Mouse (Mus musculus) heart, embryonic 13.5 days (tissue): ENCODE data around the gene Meaf6. TPM values are rescaled to one million over a fixed set of nuclear protein-coding genes. Genes with fewer than 3 reads are reported as not detected.

Source experiments
- ATAC-seq: fragments of 200-750 bp; cut with Nextera tagmentation; 2 replicates; pipeline ENCODE4 v1.8.0; 2017; ENCODE audit warnings: moderate TSS enrichment; ENCODE audit not compliant: insufficient number of reproducible peaks, low FRiP score, low TSS enrichment; ENCODE audit errors: extremely low read depth
- H3K27ac ChIP-seq: fragments of 300-500 bp; sonication (generic); replicated peaks from 2 replicates; pipeline ENCODE4 v1.5.1; 2015; ENCODE audit warnings: moderate library complexity, mild to moderate bottlenecking, inconsistent platforms
- H3K27me3 ChIP-seq: fragments of 300-500 bp; sonication (generic); replicated peaks from 2 replicates; pipeline ENCODE4 v1.6.1; 2015; ENCODE audit warnings: mild to moderate bottlenecking, inconsistent platforms
- H3K36me3 ChIP-seq: fragments of 300-500 bp; sonication (generic); 2 replicates; pipeline ENCODE4 v1.6.1; 2015; ENCODE audit warnings: mild to moderate bottlenecking, inconsistent platforms
- H3K4me1 ChIP-seq: fragments of 300-500 bp; sonication (generic); 2 replicates; pipeline ENCODE4 v1.6.1; 2015; ENCODE audit warnings: inconsistent platforms
- H3K4me2 ChIP-seq: fragments of 300-500 bp; sonication (generic); 2 replicates; pipeline ENCODE4 v1.6.1; 2015; ENCODE audit warnings: inconsistent platforms, mild to moderate bottlenecking, moderate library complexity
- H3K4me3 ChIP-seq: fragments of 300-500 bp; sonication (generic); 2 replicates; pipeline ENCODE4 v1.5.1; 2015; ENCODE audit warnings: moderate library complexity, mild to moderate bottlenecking, inconsistent platforms
- H3K9ac ChIP-seq: fragments of 300-500 bp; sonication (generic); 2 replicates; pipeline ENCODE4 v1.6.1; 2015; ENCODE audit warnings: inconsistent platforms, mild to moderate bottlenecking, moderate library complexity
- H3K9me3 ChIP-seq: fragments of 300-500 bp; sonication (generic); 2 replicates; pipeline ENCODE4 v1.6.1; 2016; ENCODE audit warnings: inconsistent platforms
- WGBS: fragments of 180-500 bp; shearing (Covaris S2); methylation state at CpG from one replicate; pipeline ENCODE4 v1.1.7; 2015; ENCODE audit warnings: mixed read lengths; 5-methylcytosine and 5-hydroxymethylcytosine counted together
- polyA plus RNA-seq: library from polyadenylated mRNA; unstranded; fragments of >200 nt; fragmentation: Nextera tagmentation; extraction: Ambion mirVana; gene quantifications from 2 replicates; pipeline ENCODE4 v1.2.1, GENCODE M21; 2015

Meaf6 gene
- polyA plus RNA-seq = 42.6 and 43.3 TPM in 2 replicates

DNA sequence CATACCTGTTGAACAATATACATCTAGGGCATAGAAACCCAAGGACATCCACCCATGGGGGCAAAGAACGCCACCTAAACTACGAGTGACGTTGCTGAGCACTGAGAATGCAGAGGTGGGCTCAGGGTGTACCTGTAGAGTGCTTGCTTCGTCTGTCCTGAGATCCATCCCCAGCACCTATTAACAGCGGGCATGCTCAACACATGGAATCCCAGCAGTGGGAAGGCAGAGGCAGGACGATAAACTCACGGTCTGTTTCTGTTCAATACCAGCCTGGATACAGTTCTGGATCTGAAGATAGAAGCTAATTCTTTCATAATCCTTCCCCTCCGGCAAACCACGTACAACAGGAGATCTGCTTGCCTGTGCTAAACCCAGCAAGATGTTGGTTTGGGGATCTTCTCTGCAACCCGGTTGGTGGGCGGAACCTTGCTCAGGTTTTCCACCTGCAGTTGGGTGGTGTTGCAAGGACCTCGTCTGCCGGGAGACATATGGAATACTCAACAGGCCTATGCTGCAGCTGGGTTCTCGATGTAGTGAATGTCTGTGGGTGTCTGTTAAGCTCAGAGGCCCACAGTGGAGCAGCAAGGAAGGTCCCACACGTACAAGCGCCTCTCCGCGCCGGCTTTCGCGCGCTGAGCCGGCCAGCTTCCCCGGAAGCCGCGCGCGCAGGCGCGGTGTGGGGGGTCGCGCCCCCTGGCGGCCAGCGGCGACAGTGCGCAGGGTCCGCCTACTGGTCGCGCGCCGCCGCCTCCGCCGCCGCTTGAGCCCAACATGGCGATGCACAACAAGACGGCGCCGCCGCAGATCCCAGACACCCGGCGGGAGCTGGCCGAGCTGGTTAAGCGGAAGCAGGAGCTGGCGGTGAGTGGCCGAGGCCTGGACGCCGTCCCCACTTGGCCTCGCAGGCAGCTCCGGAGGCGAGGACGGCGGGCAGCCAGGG is at the start of gene Meaf6:
TSS of gene Meaf6 (plus strand) at position 732 of the 943 bp plus-strand sequence.
- Histone ChIP-seq H3K4me3 (peak within 1 kb of the TSS; percentile 84), H3K27me3 (no peaks in the 10 kb centered on the region), H3K4me1 (peaks cover 19% of the 10 kb centered on the region), H3K9me3 (no peaks in the 10 kb centered on the region), H3K9ac (peak within 1 kb of the TSS; percentile 93), H3K4me2 (peak within 1 kb of the TSS; percentile 92), H3K27ac (peak within 1 kb of the TSS; percentile 98), H3K36me3 (peaks cover 48% of the 10 kb centered on the region)
- peak; percentile 88 for ATAC-seq
- 2% methylated on average over 63 of the region's 63 CpGs for WGBS

- no peak for ATAC-seq
- Histone ChIP-seq H3K27ac (no peak overlapping the region), H3K9ac (no peak overlapping the region), H3K4me2 (no peak overlapping the region), H3K9me3 (no peaks in the 10 kb centered on the region), H3K27me3 (no peaks in the 10 kb centered on the region), H3K4me3 (no peak overlapping the region), H3K36me3 (peaks cover 99% of the 10 kb centered on the region), H3K4me1 (no peaks in the 10 kb centered on the region)
- WGBS = 83% methylated on average over 7 of the region's 7 CpGs
Observed at GRCm38 (mm10) chr4:125044454-125044853, 40.5 kb upstream of the Meaf6 start.

- no peaks in the 10 kb centered on the region for H3K27me3 ChIP-seq
- no peak for ATAC-seq
- WGBS = 69% methylated on average over 9 of the region's 9 CpGs
- peaks cover 24% of the 10 kb centered on the region for H3K4me1 ChIP-seq
- H3K4me2 ChIP-seq = no peak overlapping the region
- 0 out of 2 replicates have a peak overlapping the region, but pooled peaks have one; percentile 20 for H3K27ac ChIP-seq
- H3K36me3 ChIP-seq = peaks cover 61% of the 10 kb centered on the region
- no peaks in the 10 kb centered on the region for H3K9me3 ChIP-seq
- H3K9ac ChIP-seq = no peak overlapping the region
- no peak overlapping the region for H3K4me3 ChIP-seq
Observed at GRCm38 (mm10) chr4:125055385-125055784, 29.5 kb upstream of the Meaf6 start.

- no peak overlapping the region for H3K27ac ChIP-seq
- H3K4me3 ChIP-seq = no peak overlapping the region
- WGBS = 89% methylated on average over 4 of the region's 4 CpGs
- no peaks in the 10 kb centered on the region for H3K27me3 ChIP-seq
- no peak for ATAC-seq
- H3K36me3 ChIP-seq = peaks cover 51% of the 10 kb centered on the region
- peaks cover 24% of the 10 kb centered on the region for H3K4me1 ChIP-seq
- no peak overlapping the region for H3K9ac ChIP-seq
- no peaks in the 10 kb centered on the region for H3K9me3 ChIP-seq
- H3K4me2 ChIP-seq = no peak overlapping the region
Observed at GRCm38 (mm10) chr4:125056476-125056875, 28.5 kb upstream of the Meaf6 start.

GRCm38 (mm10) chr4:125057273-125057672 is 27.7 kb upstream of the Meaf6 start:
- Histone ChIP-seq H3K9me3 (no peaks in the 10 kb centered on the region), H3K27ac (peak overlapping the region; percentile 48), H3K4me3 (no peak overlapping the region), H3K27me3 (no peaks in the 10 kb centered on the region), H3K4me2 (no peak overlapping the region; the same call in 1 of the 2 replicates), H3K9ac (peak overlapping the region; percentile 44; the same call in 1 of the 2 replicates), H3K4me1 (peaks cover 24% of the 10 kb centered on the region), H3K36me3 (peaks cover 43% of the 10 kb centered on the region)
- ATAC-seq = no peak
- 6% methylated on average over 3 of the region's 3 CpGs for WGBS

DNA sequence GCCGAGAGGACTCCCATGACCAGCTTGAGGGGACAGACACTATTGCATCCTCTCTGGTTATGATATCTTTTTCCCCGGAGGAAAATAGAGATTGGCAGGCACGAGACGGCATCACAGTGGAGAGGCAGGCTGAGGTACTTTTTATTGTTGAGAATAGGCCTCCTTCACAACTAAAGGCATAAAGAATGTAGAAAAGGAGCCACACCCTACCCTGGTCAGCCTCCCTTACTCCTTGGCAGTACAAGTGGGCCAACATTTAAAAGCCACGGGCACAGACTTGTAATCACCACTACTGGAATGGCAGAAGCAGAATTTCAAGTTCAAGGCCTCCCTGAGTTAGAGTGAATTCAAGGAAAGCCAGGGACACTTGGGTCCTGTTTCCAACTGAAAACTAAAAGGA is 26.9 kb upstream of the Meaf6 start:
- Histone ChIP-seq H3K9me3 (no peaks in the 10 kb centered on the region), H3K4me2 (no peak overlapping the region; the same call in 1 of the 2 replicates), H3K27me3 (no peaks in the 10 kb centered on the region), H3K4me1 (peaks cover 24% of the 10 kb centered on the region), H3K9ac (peak overlapping the region; percentile 44; the same call in 1 of the 2 replicates), H3K36me3 (peaks cover 35% of the 10 kb centered on the region), H3K4me3 (no peak overlapping the region), H3K27ac (peak overlapping the region; percentile 48; the same call in 1 of the 2 replicates)
- no peak for ATAC-seq
- 24% methylated on average over 5 of the region's 5 CpGs for WGBS

DNA sequence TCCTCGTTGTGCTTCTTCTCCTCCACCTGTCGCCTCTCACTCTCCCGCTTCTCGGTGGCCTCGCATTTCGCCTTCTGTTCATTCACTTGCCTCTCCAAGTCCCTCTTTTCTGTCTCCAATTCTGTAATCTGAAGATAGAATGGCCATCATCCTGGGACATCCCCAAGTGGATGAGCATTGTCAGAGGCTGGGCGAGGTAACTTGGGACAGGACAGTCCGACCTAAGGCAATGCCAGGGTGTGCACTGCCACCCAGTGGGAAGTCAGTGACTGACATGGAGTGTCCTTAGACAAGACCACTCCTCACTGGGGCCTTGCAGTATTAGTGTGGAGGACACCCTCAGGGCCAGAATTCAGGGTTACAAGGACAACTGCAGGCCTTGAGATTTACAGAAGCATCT is 25.9 kb upstream of the Meaf6 start:
- Histone ChIP-seq H3K27me3 (no peaks in the 10 kb centered on the region), H3K9me3 (no peaks in the 10 kb centered on the region), H3K4me2 (peak overlapping the region; percentile 63), H3K4me1 (peaks cover 24% of the 10 kb centered on the region), H3K36me3 (peaks cover 25% of the 10 kb centered on the region), H3K9ac (peak overlapping the region; percentile 55), H3K27ac (no peak overlapping the region), H3K4me3 (peak overlapping the region; percentile 32)
- WGBS = 2% methylated on average over 8 of the region's 8 CpGs
- ATAC-seq = no peak; the same call in 1 of the 2 replicates

DNA sequence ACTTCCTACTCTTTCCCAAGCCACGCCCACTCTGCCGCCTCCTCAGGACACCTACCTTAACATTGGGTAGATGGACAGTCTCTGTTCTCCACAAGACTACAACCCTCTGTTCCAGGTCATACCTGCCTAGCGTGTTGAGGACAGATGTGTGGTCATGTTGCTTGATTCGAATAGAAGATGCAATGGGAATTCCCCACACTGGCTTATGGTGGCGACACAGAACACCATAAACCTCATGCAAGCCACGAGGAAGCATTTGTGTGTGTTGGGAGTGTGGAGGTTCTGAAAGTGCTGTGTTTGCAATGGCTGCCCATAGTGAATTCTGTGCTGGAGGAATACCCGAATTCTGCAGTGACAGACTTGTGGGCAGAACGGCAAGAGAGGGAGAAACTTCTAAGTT is 21.1 kb upstream of the Meaf6 start:
- Histone ChIP-seq H3K27ac (no peak overlapping the region), H3K9ac (no peak overlapping the region), H3K9me3 (no peaks in the 10 kb centered on the region), H3K4me1 (peaks cover 21% of the 10 kb centered on the region), H3K4me3 (no peak overlapping the region), H3K36me3 (peaks cover 9% of the 10 kb centered on the region), H3K27me3 (0 out of 2 replicates have a peak, but pooled peaks cover 4% of the 10 kb centered on the region), H3K4me2 (no peak overlapping the region)
- WGBS = 69% methylated on average over 8 of the region's 8 CpGs
- no peak for ATAC-seq

DNA sequence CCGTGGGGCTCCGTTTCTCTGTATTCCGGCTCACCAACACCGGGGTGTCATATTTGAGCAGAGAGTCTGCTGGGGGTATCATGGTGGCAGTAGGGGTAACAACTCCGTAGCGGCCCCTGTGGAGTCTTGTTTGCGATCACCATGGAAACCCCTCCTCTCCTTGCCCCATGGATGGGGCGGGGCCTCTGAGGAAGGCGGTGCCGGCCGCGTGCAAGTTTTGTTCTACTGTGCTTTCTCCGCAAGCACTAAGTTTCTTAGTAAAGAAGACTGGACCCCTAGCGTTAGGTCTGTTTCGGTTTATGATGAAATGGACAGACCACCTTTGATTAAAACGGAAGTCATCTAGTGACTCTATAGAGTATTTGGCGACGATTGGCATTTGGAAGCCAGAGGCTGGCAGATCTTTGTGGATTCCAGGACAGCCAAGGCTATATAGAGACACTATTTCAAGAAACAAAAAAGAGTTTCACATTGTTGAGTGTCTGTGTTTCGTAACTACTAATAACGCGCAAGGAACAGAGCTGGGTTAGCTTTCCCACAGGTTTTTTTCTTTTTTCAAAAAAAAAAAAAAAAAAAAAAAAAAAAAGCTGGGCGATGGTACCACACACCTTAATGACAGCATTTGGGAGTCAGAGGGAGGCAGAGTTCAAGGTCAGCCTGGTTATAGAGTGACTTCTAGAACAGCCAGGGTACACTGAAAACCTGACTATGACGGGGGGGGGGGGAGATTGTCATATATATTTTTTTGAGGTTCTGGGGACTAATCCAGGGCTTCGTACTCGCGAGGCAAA is 19.2 kb upstream of the Meaf6 start, which contains the start of gene Dnali1:
TSS of gene Dnali1 (minus strand) at position 187 of the 791 bp plus-strand sequence.
- ATAC-seq = no peak
- no peaks in the 10 kb centered on the region for H3K9me3 ChIP-seq
- H3K4me1 ChIP-seq = peaks cover 19% of the 10 kb centered on the region
- H3K27me3 ChIP-seq = 0 out of 2 replicates have a peak, but pooled peaks cover 4% of the 10 kb centered on the region
- peaks cover 28% of the 10 kb centered on the region for H3K36me3 ChIP-seq
- 3% methylated on average over 26 of the region's 26 CpGs for WGBS
- H3K4me2 ChIP-seq = peak within 1 kb of the TSS; percentile 90
- peak within 1 kb of the TSS; percentile 71 for H3K27ac ChIP-seq
- peak within 1 kb of the TSS; percentile 97 for H3K9ac ChIP-seq
- H3K4me3 ChIP-seq = peak within 1 kb of the TSS; percentile 96

GRCm38 (mm10) chr4:125066490-125067370 is 18.2 kb upstream of the Meaf6 start, which contains the start of gene Snip1:
Gene Snip1, plus strand, starts transcription at chr4:125066672.
- Histone ChIP-seq H3K27ac (peak within 1 kb of the TSS; percentile 71), H3K9ac (peak within 1 kb of the TSS; percentile 97), H3K36me3 (peaks cover 38% of the 10 kb centered on the region), H3K9me3 (no peaks in the 10 kb centered on the region), H3K4me3 (peak within 1 kb of the TSS; percentile 96), H3K27me3 (0 out of 2 replicates have a peak, but pooled peaks cover 4% of the 10 kb centered on the region), H3K4me2 (peak within 1 kb of the TSS; percentile 90), H3K4me1 (peaks cover 19% of the 10 kb centered on the region)
- peak; percentile 90 for ATAC-seq
- WGBS = under 1% methylated on average over 78 of the region's 78 CpGs
